Mouse (Mus musculus) liver, adult 2 months (tissue): ENCODE data around the gene Pbrm1.

ENCODE experiments used
- CTCF ChIP-seq: fragments of 200-500 bp; IDR thresholded peaks from 2 replicates; pipeline ENCODE4 v1.5.1; 2011; ENCODE audit warnings: low read depth, low read length, control low read depth
- POLR2A ChIP-seq: fragments of 200-500 bp; IDR thresholded peaks from 2 replicates; pipeline ENCODE4 v1.6.1; 2011; ENCODE audit warnings: low read length, control low read depth; ENCODE audit not compliant: insufficient read depth; ENCODE audit errors: extremely low read depth

DNA sequence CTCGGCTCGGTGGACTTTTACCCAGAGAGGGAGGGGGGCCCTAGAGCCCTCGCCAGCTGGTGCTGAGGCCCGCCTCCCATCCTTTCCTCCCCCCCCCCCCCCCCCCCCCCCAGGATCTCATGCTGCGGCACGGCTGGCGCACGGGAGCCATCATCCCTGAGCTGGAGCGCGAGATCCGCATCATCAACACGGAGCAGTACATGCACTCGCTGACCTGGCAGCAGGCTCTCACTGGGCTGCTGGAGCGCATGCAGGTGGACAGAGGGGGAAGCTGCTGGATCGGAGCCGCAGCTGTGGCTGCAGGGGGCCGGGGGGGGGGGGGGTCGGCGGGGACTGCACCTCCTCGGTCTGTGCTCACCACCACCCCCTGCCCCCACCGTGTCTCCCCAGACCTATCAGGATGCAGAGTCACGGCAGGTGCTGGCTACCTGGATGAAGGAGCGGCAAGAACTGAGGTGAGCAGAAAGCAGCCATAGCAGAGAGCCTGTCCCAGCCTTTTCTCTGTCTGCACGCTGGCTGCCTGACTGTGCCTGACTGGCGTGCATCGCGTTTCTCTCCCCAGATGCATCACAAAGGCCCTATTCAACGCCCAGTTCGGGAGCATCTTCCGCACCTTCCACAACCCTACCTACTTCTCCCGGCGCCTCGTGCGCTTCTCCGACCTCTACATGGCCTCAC is 119.4 kb downstream of the Pbrm1 start:
- TF ChIP-seq CTCF = no peak
- TF ChIP-seq POLR2A = no peak
